Mouse (Mus musculus): Measurements from ENCODE around the gene Olfr1170. TPM values are rescaled to one million over a fixed set of nuclear protein-coding genes. Genes with fewer than 3 reads are reported as not detected.

Olfr1170 gene
- polyA plus RNA-seq (2015; fragmentation: Nextera tagmentation; extraction: Ambion mirVana), result not detected in 2 replicates

GRCm38 (mm10) chr2:88228234-88228633 is at the start of gene Olfr1170:
Olfr1170 (minus strand) TSS chr2:88228334.
- Histone ChIP-seq H3K9ac (replicated peaks; ENCODE audit: low read depth, low read length) (no peak within 1 kb of the TSS), H3K27ac (ENCODE audit: low read length) (no peak within 1 kb of the TSS), H3K4me3 (replicated peaks; ENCODE audit: low read length) (no peak within 1 kb of the TSS), H3K4me2 (ENCODE audit: low read length) (no peak within 1 kb of the TSS), H3K27me3 (replicated peaks; ENCODE audit: control insufficient read depth, insufficient read depth, low read length) (no peaks in the 10 kb centered on the region), H3K4me1 (replicated peaks; ENCODE audit: control insufficient read depth, insufficient read depth, low read length) (no peaks in the 10 kb centered on the region), H3K9me3 (ENCODE audit: control insufficient read depth, low read length) (no peaks in the 10 kb centered on the region), H3K36me3 (ENCODE audit: control insufficient read depth, insufficient read depth) (no peaks in the 10 kb centered on the region)
- ATAC-seq, result no peak
- 92% methylated on average over 1 of the region's 1 CpGs for WGBS

- Histone ChIP-seq H3K9me3 (ENCODE audit: control insufficient read depth, low read length) (no peaks in the 10 kb centered on the region), H3K4me2 (ENCODE audit: low read length) (no peak overlapping the region), H3K36me3 (ENCODE audit: control insufficient read depth, insufficient read depth) (no peaks in the 10 kb centered on the region), H3K27ac (ENCODE audit: low read length) (no peak overlapping the region), H3K4me3 (replicated peaks; ENCODE audit: low read length) (no peak overlapping the region), H3K9ac (replicated peaks; ENCODE audit: low read depth, low read length) (no peak overlapping the region), H3K4me1 (replicated peaks; ENCODE audit: control insufficient read depth, insufficient read depth, low read length) (no peaks in the 10 kb centered on the region), H3K27me3 (replicated peaks; ENCODE audit: control insufficient read depth, insufficient read depth, low read length) (no peaks in the 10 kb centered on the region)
- no peak for ATAC-seq
- 94% methylated on average over 1 of the region's 1 CpGs for WGBS
Measured at GRCm38 (mm10) chr2:88220784-88221183, 7.3 kb downstream of the Olfr1170 start.

GRCm38 (mm10) chr2:88181580-88181979 is 46.6 kb downstream of the Olfr1170 start, which contains the start of gene Olfr1168:
Olfr1168 (plus strand) TSS chr2:88181880.
- Histone ChIP-seq H3K27ac (ENCODE audit: low read length) (no peak within 1 kb of the TSS), H3K4me2 (ENCODE audit: low read length) (no peak within 1 kb of the TSS), H3K4me1 (replicated peaks; ENCODE audit: control insufficient read depth, insufficient read depth, low read length) (no peaks in the 10 kb centered on the region), H3K27me3 (replicated peaks; ENCODE audit: control insufficient read depth, insufficient read depth, low read length) (no peaks in the 10 kb centered on the region), H3K9ac (replicated peaks; ENCODE audit: low read depth, low read length) (no peak within 1 kb of the TSS), H3K36me3 (ENCODE audit: control insufficient read depth, insufficient read depth) (no peaks in the 10 kb centered on the region), H3K9me3 (ENCODE audit: control insufficient read depth, low read length) (no peaks in the 10 kb centered on the region), H3K4me3 (replicated peaks; ENCODE audit: low read length) (no peak within 1 kb of the TSS)
- ATAC-seq, result no peak
- 86% methylated on average over 2 of the region's 2 CpGs for WGBS

Other genes starting within 250 kb of the Olfr1170 start
- gene Olfr1158, start 238.2 kb downstream of the Olfr1170 start, polyA plus RNA-seq (2015; fragmentation: Nextera tagmentation; extraction: Ambion mirVana), result not detected in 2 replicates
- not detected in 2 replicates for gene Olfr1160, start 220.1 kb downstream of the Olfr1170 start, polyA plus RNA-seq (2015; fragmentation: Nextera tagmentation; extraction: Ambion mirVana)
- gene Olfr1161, start 205.6 kb downstream of the Olfr1170 start, polyA plus RNA-seq (2015; fragmentation: Nextera tagmentation; extraction: Ambion mirVana), result not detected in 2 replicates
- gene Olfr73, start 190.6 kb downstream of the Olfr1170 start, polyA plus RNA-seq (2015; fragmentation: Nextera tagmentation; extraction: Ambion mirVana), result not detected in 2 replicates
- not detected in 2 replicates for gene Olfr1162, start 177.2 kb downstream of the Olfr1170 start, polyA plus RNA-seq (2015; fragmentation: Nextera tagmentation; extraction: Ambion mirVana)
- not detected in 2 replicates for gene Olfr1163, start 156.5 kb downstream of the Olfr1170 start, polyA plus RNA-seq (2015; fragmentation: Nextera tagmentation; extraction: Ambion mirVana)
- not detected in 2 replicates for gene Olfr1164, start 134.4 kb downstream of the Olfr1170 start, polyA plus RNA-seq (2015; fragmentation: Nextera tagmentation; extraction: Ambion mirVana)
- not detected in 2 replicates for gene Olfr1166, start 100.1 kb downstream of the Olfr1170 start, polyA plus RNA-seq (2015; fragmentation: Nextera tagmentation; extraction: Ambion mirVana)
- gene Olfr1167, start 73.1 kb downstream of the Olfr1170 start, polyA plus RNA-seq (2015; fragmentation: Nextera tagmentation; extraction: Ambion mirVana), result not detected in 2 replicates
- not detected in 2 replicates for gene Olfr1168, start 46.5 kb downstream of the Olfr1170 start, polyA plus RNA-seq (2015; fragmentation: Nextera tagmentation; extraction: Ambion mirVana)
- not detected in 2 replicates for gene Olfr1173, start 51.5 kb upstream of the Olfr1170 start, polyA plus RNA-seq (2015; fragmentation: Nextera tagmentation; extraction: Ambion mirVana)
- gene Olfr1174-ps, start 86.8 kb upstream of the Olfr1170 start, polyA plus RNA-seq (2015; fragmentation: Nextera tagmentation; extraction: Ambion mirVana), result not detected in 2 replicates
- not detected in 2 replicates for gene Olfr1175-ps, start 98.9 kb upstream of the Olfr1170 start, polyA plus RNA-seq (2015; fragmentation: Nextera tagmentation; extraction: Ambion mirVana)
- not detected in 2 replicates for gene Olfr1176, start 108.4 kb upstream of the Olfr1170 start, polyA plus RNA-seq (2015; fragmentation: Nextera tagmentation; extraction: Ambion mirVana)
- not detected in 2 replicates for gene Olfr1177-ps, start 118.2 kb upstream of the Olfr1170 start, polyA plus RNA-seq (2015; fragmentation: Nextera tagmentation; extraction: Ambion mirVana)
- gene Olfr1178, start 158.7 kb upstream of the Olfr1170 start, polyA plus RNA-seq (2015; fragmentation: Nextera tagmentation; extraction: Ambion mirVana), result not detected in 2 replicates
- gene Olfr1179, start 178.1 kb upstream of the Olfr1170 start, polyA plus RNA-seq (2015; fragmentation: Nextera tagmentation; extraction: Ambion mirVana), result not detected in 2 replicates
- gene Olfr1180, start 190.8 kb upstream of the Olfr1170 start, polyA plus RNA-seq (2015; fragmentation: Nextera tagmentation; extraction: Ambion mirVana), result not detected in 2 replicates
- not detected in 2 replicates for gene Olfr1181, start 197.8 kb upstream of the Olfr1170 start, polyA plus RNA-seq (2015; fragmentation: Nextera tagmentation; extraction: Ambion mirVana)
- gene Gm13757, start 220.8 kb upstream of the Olfr1170 start, polyA plus RNA-seq (2015; fragmentation: Nextera tagmentation; extraction: Ambion mirVana), result not detected in 2 replicates
- gene Olfr1183, start 226.5 kb upstream of the Olfr1170 start, polyA plus RNA-seq (2015; fragmentation: Nextera tagmentation; extraction: Ambion mirVana), result not detected in 2 replicates

Measured in forebrain, embryonic 16.5 days (tissue).